Mouse (Mus musculus): ENCODE measurements around the gene Klf15.

- TF ChIP-seq CTCF (IDR thresholded peaks at IDR 0.05; ENCODE audit: borderline replicate concordance, extremely low read depth, insufficient read depth, insufficient read length) (no peak), POLR2A (IDR thresholded peaks at IDR 0.05; ENCODE audit: borderline replicate concordance, extremely low read depth, insufficient read depth, insufficient read length, poor library complexity, severe bottlenecking) (no peak)
Measured at GRCm38 (mm10) chr6:90512416-90512815, 50.0 kb downstream of the Klf15 start.
